Mouse (Mus musculus) kidney, adult 2 months (tissue): ENCODE results near the gene Tcte1. TPM values are rescaled to one million over a fixed set of nuclear protein-coding genes. Genes with fewer than 3 reads are reported as not detected.

Experiments
- DNase-seq: peaks from one replicate; pipeline ENCODE4 v3.0.0; 2021
- H3K27ac ChIP-seq: fragments of 200-500 bp; 2 replicates; pipeline ENCODE4 v1.5.1; 2012; ENCODE audit warnings: low read depth, low read length, control low read depth, inconsistent platforms; ENCODE audit not compliant: insufficient read depth
- H3K27me3 ChIP-seq: fragments of 200-500 bp; replicated peaks from 2 replicates; pipeline ENCODE4 v1.6.1; 2012; ENCODE audit warnings: mild to moderate bottlenecking, moderate library complexity, low read length, inconsistent platforms; ENCODE audit not compliant: control insufficient read depth, insufficient read depth
- H3K36me3 ChIP-seq: fragments of 200-500 bp; 2 replicates; pipeline ENCODE4 v1.6.1; 2012; ENCODE audit warnings: mild to moderate bottlenecking, moderate library complexity, low read length, inconsistent platforms; ENCODE audit not compliant: control insufficient read depth, insufficient read depth
- H3K4me1 ChIP-seq: fragments of 200-500 bp; 2 replicates; pipeline ENCODE4 v1.6.1; 2011; ENCODE audit warnings: low read length; ENCODE audit not compliant: control insufficient read depth, insufficient read depth
- H3K4me3 ChIP-seq: fragments of 200-500 bp; 2 replicates; pipeline ENCODE4 v1.5.1; 2011; ENCODE audit warnings: mild to moderate bottlenecking, low read depth, low read length, control low read depth; ENCODE audit not compliant: insufficient read depth
- CTCF ChIP-seq: fragments of 200-500 bp; conservative IDR thresholded peaks from 2 replicates; pipeline ENCODE4 v1.5.1; 2011; ENCODE audit warnings: low read depth, mild to moderate bottlenecking, control low read depth, low read length, moderate library complexity, mixed read lengths; ENCODE audit not compliant: insufficient read depth, insufficient read length
- POLR2A ChIP-seq: fragments of 200-500 bp; IDR thresholded peaks from one replicate; pipeline ENCODE4 v1.6.1; 2011; ENCODE audit warnings: low read depth, low read length, control low read depth
- WGBS: fragments of 180-500 bp; shearing (Covaris S2); methylation state at CpG from one replicate; pipeline ENCODE4 v1.1.7; 2018; 5-methylcytosine and 5-hydroxymethylcytosine counted together
- polyA plus RNA-seq: library from polyadenylated mRNA; depleted of rRNA; stranded (reverse); fragments of >200 nt; gene quantifications from 2 replicates; pipeline ENCODE4 v1.2.3, GENCODE M21; 2012

Tcte1 gene
- polyA plus RNA-seq, 1 experiment = 0.09 TPM

GRCm38 (mm10) chr17:45566360-45567161 lies 43.3 kb downstream of the Tcte1 start:
- DNase-seq = no peak
- H3K27me3 ChIP-seq = no peaks in the 10 kb centered on the region
- no peak overlapping the region for H3K4me3 ChIP-seq
- TF ChIP-seq CTCF (no peak), POLR2A (no peak)
- 68% methylated on average over 18 of the region's 18 CpGs for WGBS
- H3K36me3 ChIP-seq = peaks cover 37% of the 10 kb centered on the region
- 0 out of 2 replicates have a peak overlapping the region, but pooled peaks have one; percentile 17 for H3K27ac ChIP-seq
- H3K4me1 ChIP-seq = peaks cover 7% of the 10 kb centered on the region; the same call in 1 of the 2 replicates

DNA sequence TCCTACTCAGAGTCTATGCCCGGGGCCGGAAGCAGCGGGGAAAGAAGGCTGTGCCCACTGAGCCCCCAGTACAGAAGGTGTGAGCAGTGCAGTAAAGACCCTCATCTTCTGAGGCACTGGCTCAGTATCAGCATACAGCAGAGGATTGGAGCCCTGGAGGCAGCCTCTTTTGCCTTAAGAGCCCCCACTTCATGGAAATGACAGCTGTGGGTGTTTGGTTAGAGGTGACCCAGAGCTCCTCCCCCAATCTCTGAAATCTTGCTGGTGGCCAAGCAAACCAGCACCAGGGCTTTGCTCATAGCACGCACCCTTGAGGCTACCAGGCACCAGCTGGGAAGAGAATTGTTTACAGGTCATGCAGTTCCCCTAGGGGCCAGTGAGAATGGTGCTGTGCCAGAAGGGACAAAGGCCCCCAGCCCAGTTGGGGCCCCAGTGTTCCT lies 43.9 kb downstream of the Tcte1 start:
- H3K4me3 ChIP-seq = no peak overlapping the region
- no peaks in the 10 kb centered on the region for H3K27me3 ChIP-seq
- H3K4me1 ChIP-seq = peaks cover 7% of the 10 kb centered on the region; the same call in 1 of the 2 replicates
- TF ChIP-seq CTCF (no peak), POLR2A (peak; percentile 3)
- H3K27ac ChIP-seq = 0 out of 2 replicates have a peak overlapping the region, but pooled peaks have one; percentile 17
- 42% methylated on average over 4 of the region's 4 CpGs for WGBS
- H3K36me3 ChIP-seq = peaks cover 37% of the 10 kb centered on the region
- no peak for DNase-seq

GRCm38 (mm10) chr17:45568990-45569389 lies 45.8 kb downstream of the Tcte1 start:
- Histone ChIP-seq H3K27me3 (no peaks in the 10 kb centered on the region), H3K27ac (no peak overlapping the region), H3K4me3 (no peak overlapping the region), H3K36me3 (peaks cover 37% of the 10 kb centered on the region), H3K4me1 (peaks cover 7% of the 10 kb centered on the region; the same call in 1 of the 2 replicates)
- no peak for DNase-seq
- 85% methylated on average over 12 of the region's 12 CpGs for WGBS
- TF ChIP-seq POLR2A (no peak), CTCF (no peak)

DNA sequence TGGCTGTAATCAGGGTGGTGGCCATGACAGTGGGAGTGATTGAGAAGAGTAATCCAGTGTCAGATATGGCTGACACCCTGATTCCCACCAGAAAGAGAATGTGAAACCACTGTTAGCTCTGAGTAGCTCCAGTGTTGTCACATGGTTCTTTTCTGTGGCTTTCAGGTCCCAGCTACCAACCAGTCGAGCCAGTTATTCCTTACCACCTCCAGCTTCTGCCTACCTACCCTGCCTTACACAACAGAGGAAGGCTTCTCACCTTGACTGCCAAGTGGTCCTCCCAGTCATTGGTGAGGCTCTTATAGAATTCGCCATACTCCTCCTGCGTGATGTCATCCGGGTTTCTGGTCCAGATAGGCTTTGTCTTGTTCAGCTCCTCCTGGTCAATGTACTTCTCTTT lies 46.8 kb downstream of the Tcte1 start:
- Histone ChIP-seq H3K27me3 (no peaks in the 10 kb centered on the region), H3K27ac (no peak overlapping the region), H3K4me3 (no peak overlapping the region), H3K4me1 (peaks cover 10% of the 10 kb centered on the region; the same call in 1 of the 2 replicates), H3K36me3 (peaks cover 37% of the 10 kb centered on the region)
- WGBS = 79% methylated on average over 4 of the region's 4 CpGs
- no peak for DNase-seq
- TF ChIP-seq POLR2A = no peak
- TF ChIP-seq CTCF = no peak

DNA sequence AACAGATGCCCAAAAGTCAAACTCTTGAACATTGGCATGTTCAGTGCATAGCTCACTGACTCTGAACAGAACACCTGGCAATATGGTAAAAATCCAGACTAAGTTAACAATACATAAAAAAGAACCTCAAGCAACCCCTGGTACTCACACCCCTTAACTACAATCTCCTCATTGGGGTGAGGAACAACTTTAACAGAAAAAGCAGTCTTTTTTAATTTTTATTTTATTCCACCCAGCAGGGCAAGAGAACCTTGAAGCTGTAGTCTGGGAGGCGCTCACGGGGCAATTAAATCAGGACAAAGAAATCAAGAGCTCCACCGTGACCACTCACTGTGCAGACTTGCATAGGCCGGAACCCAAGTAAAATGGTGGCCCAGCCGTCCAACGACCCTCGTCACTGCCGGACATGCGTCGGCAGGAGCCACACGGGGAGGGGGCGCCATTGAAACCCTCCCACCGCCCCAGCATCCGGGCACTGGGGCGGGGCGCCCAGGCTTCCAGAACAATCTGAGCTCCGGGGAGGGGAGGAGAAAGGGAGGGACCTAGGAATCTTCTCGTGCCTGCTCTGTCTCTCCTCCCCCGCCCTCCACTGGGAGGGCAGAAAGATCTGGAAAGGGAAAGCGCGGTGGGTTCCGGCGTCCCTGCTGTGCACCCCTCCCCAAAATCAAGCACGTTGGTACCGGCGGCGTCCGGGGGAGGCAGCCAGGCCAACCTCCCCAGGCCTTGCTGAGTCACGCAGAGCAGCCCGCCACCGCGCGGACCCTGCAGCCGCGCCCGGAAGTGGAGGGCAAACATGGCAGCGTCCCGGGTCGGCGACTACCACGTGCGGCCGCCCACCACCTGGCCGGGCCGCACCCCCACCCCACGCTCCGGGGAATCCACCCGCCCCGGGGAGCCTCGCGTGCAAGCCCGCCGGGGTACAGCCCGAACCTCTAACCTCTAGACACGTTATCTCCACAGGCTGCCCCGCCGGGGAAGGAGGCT lies 49.2 kb downstream of the Tcte1 start:
- H3K27ac ChIP-seq = peak overlapping the region; percentile 99
- TF ChIP-seq POLR2A (no peak), CTCF (no peak)
- WGBS = under 1% methylated on average over 56 of the region's 57 CpGs
- no peaks in the 10 kb centered on the region for H3K27me3 ChIP-seq
- H3K36me3 ChIP-seq = peaks cover 31% of the 10 kb centered on the region
- peak overlapping the region; percentile 79 for H3K4me3 ChIP-seq
- peaks cover 10% of the 10 kb centered on the region; the same call in 1 of the 2 replicates for H3K4me1 ChIP-seq
- peak; percentile 89 for DNase-seq

DNA sequence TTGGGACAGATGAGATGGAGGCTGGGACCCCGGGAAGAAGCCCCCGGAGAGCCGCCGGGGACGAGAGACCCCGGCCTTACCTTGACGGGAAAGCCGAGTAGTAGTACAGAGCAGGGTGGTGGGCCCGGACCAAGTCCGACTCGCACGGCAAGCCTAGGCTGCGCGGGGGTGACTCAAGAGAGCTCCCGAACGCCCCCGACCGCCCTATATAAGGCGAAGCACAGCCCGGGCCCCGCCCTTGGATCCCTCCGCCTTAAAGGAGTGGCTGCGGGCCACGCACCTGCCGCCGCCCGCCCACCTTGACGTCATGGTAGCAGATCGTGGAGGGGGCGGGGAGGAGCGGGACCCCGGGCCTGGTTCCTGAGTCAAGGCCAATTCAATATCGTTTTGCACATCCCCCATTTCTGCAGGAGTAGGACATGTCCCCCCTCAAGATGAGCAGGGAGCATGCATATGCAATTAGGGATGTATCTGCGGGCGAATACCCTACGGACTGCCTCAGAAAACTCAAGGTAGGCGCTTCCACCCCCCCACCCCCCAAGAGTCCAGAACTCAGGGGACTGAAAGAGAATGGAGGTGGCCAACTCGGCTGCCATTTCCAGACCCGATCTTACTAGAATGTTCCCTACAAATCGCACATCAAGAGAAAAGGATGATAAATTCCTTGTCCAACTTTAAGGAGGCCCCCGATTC lies 50.0 kb downstream of the Tcte1 start, which contains the start of gene Hsp90ab1:
Hsp90ab1 (minus strand) TSS at position 185 of the 693 bp plus-strand sequence.
- Histone ChIP-seq H3K27ac (peak within 1 kb of the TSS; percentile 99), H3K4me3 (peak within 1 kb of the TSS; percentile 79), H3K36me3 (peaks cover 26% of the 10 kb centered on the region), H3K27me3 (no peaks in the 10 kb centered on the region), H3K4me1 (peaks cover 10% of the 10 kb centered on the region; the same call in 1 of the 2 replicates)
- WGBS = under 1% methylated on average over 41 of the region's 41 CpGs
- TF ChIP-seq CTCF (no peak), POLR2A (peak; percentile 97)
- DNase-seq = peak; percentile 99
